20 mouse cellular contexts compared by ENCODE assay signal in genomic region chr4:82418241-82418640, GRCm38 (mm10).
DNase-seq lines count a peak whose midpoint lies in the region; ATAC-seq lines count a peak whose summit lies in the region.
"Had no signal": no experiment of that assay in that cellular context is flagged by ENCODE, and none has a peak within 500 bp of the region (broad histone marks: within the 10 kb centered on the region; RNA-seq: fewer than 3 reads in every experiment).

No protein-coding gene starts in this region.

- H3K27ac ChIP-seq in heart, embryonic 13.5 days (replicated peaks): peak overlapping the region; percentile 33; the same call in 1 of the 2 replicates
- H3K27ac ChIP-seq in lung, embryonic 16.5 days (ENCODE audit: low read length): no peak overlapping the region
- H3K27ac ChIP-seq in forebrain, embryonic 14.5 days (ENCODE audit: low read depth, low read length): no peak overlapping the region
- H3K27ac ChIP-seq: embryonic facial prominence, embryonic 12.5 days; hindbrain, embryonic 12.5 days; kidney, postnatal 0 days; limb, embryonic 10.5 days had no signal

- no peaks in the 10 kb centered on the region for H3K36me3 ChIP-seq in heart, embryonic 13.5 days
- H3K36me3 ChIP-seq in lung, embryonic 16.5 days (ENCODE audit: control insufficient read depth, insufficient read depth, low read length): 0 out of 2 replicates have a peak, but pooled peaks cover 2% of the 10 kb centered on the region
- no peaks in the 10 kb centered on the region for H3K36me3 ChIP-seq in forebrain, embryonic 14.5 days (ENCODE audit: control insufficient read depth, insufficient read depth, low read length)
- H3K36me3 ChIP-seq: embryonic facial prominence, embryonic 12.5 days; forebrain, embryonic 15.5 days; hindbrain, embryonic 12.5 days; limb, embryonic 10.5 days had no signal

- H3K4me2 ChIP-seq in heart, embryonic 13.5 days: no peak overlapping the region
- no peak overlapping the region for H3K4me2 ChIP-seq in lung, embryonic 16.5 days (ENCODE audit: low read depth, low read length)
- H3K4me2 ChIP-seq in forebrain, embryonic 14.5 days (ENCODE audit: low read length): no peak overlapping the region
- H3K4me2 ChIP-seq: embryonic facial prominence, embryonic 12.5 days; forebrain, embryonic 15.5 days; hindbrain, embryonic 12.5 days had no signal

- WGBS in heart, embryonic 13.5 days: 56% methylated on average over 4 of the region's 4 CpGs
- 47% methylated on average over 4 of the region's 4 CpGs for WGBS in lung, embryonic 16.5 days
- WGBS in forebrain, embryonic 14.5 days: 62% methylated on average over 4 of the region's 4 CpGs

- H3K27me3 ChIP-seq in heart, embryonic 13.5 days (replicated peaks): no peaks in the 10 kb centered on the region
- H3K27me3 ChIP-seq in lung, embryonic 16.5 days (ENCODE audit: control insufficient read depth, insufficient read depth, low read depth, low read length): no peaks in the 10 kb centered on the region
- no peaks in the 10 kb centered on the region for H3K27me3 ChIP-seq in forebrain, embryonic 14.5 days (replicated peaks; ENCODE audit: control insufficient read depth, insufficient read depth, low read length)
- H3K27me3 ChIP-seq: embryonic facial prominence, embryonic 12.5 days; forebrain, embryonic 15.5 days; hindbrain, embryonic 12.5 days; megakaryocyte, embryonic 14.5 days had no signal

- ATAC-seq in heart, embryonic 13.5 days (ENCODE audit: extremely low read depth, insufficient number of reproducible peaks, low FRiP score, low TSS enrichment): no peak
- ATAC-seq in lung, embryonic 16.5 days (ENCODE audit: low read depth): peak; percentile 26; the same call in 1 of the 2 replicates
- ATAC-seq in forebrain, embryonic 14.5 days: no peak
- ATAC-seq: forebrain, embryonic 15.5 days; liver, postnatal 0 days had no signal

- H3K9ac ChIP-seq in heart, embryonic 13.5 days: no peak overlapping the region
- H3K9ac ChIP-seq in lung, embryonic 16.5 days (ENCODE audit: low read length): no peak overlapping the region
- H3K9ac ChIP-seq in forebrain, embryonic 14.5 days (ENCODE audit: low read length): no peak overlapping the region
- H3K9ac ChIP-seq: embryonic facial prominence, embryonic 12.5 days; forebrain, embryonic 15.5 days; hindbrain, embryonic 12.5 days; liver, postnatal 0 days had no signal

- DNase-seq in cerebellum, postnatal 36 days: peak; percentile 51 to 53
- no peak for DNase-seq in cerebellum, adult 9-11 months
- DNase-seq in heart, adult 8-10 months (ENCODE audit: low spot score): no peak
- DNase-seq in lung, postnatal 25 days (ENCODE audit: low spot score): no peak
- no peak for DNase-seq in forebrain, embryonic 14.5 days (ENCODE audit: low spot score)
- DNase-seq: kidney, adult 18-20 months; layer of hippocampus, postnatal 36 days; liver, postnatal 0 days; midbrain, embryonic 14.5 days; thymus, postnatal 14 days had no signal

- H3K4me3 ChIP-seq in heart, embryonic 13.5 days: no peak overlapping the region
- no peak overlapping the region for H3K4me3 ChIP-seq in lung, embryonic 16.5 days (ENCODE audit: low read length)
- no peak overlapping the region for H3K4me3 ChIP-seq in forebrain, embryonic 14.5 days (ENCODE audit: low read depth, low read length)
- H3K4me3 ChIP-seq: embryonic facial prominence, embryonic 12.5 days; erythroblast, embryonic 14.5 days; forebrain, embryonic 15.5 days; hindbrain, embryonic 12.5 days; limb, embryonic 10.5 days; megakaryocyte, embryonic 14.5 days; myocyte had no signal

- no peaks in the 10 kb centered on the region for H3K9me3 ChIP-seq in heart, embryonic 13.5 days
- H3K9me3 ChIP-seq in lung, embryonic 16.5 days (ENCODE audit: control insufficient read depth, low read length): no peaks in the 10 kb centered on the region
- no peaks in the 10 kb centered on the region for H3K9me3 ChIP-seq in forebrain, embryonic 14.5 days (replicated peaks; ENCODE audit: control insufficient read depth, low read length)
- H3K9me3 ChIP-seq: embryonic facial prominence, embryonic 12.5 days; forebrain, embryonic 15.5 days; hindbrain, embryonic 12.5 days; limb, embryonic 10.5 days had no signal

- H3K4me1 ChIP-seq in heart, embryonic 13.5 days: peaks cover 79% of the 10 kb centered on the region
- H3K4me1 ChIP-seq in lung, embryonic 16.5 days (replicated peaks; ENCODE audit: control insufficient read depth, insufficient read depth, low read length): peaks cover 34% of the 10 kb centered on the region
- H3K4me1 ChIP-seq in forebrain, embryonic 14.5 days (ENCODE audit: control insufficient read depth, insufficient read depth, low read length): peaks cover 12% of the 10 kb centered on the region; the same call in 1 of the 2 replicates
- H3K4me1 ChIP-seq: megakaryocyte, embryonic 14.5 days had no signal

Comparison
In these comparisons a context has a peak if more than half of its experiments do, and no peak if none do; other contexts are left out.
1. DNase-seq: peak in cerebellum, postnatal 36 days (2 of 2); none in cerebellum, adult 9-11 months (single experiment), heart, adult 8-10 months (single experiment), lung, postnatal 25 days (single experiment) and forebrain, embryonic 14.5 days (single experiment).